Mouse (Mus musculus) embryonic stem cell, embryonic (primary cell): ENCODE data around the gene Alg14.

Source experiments
- CTCF ChIA-PET, 4 experiments: fragments of 300-600 bp in 2 of 4; fragments of 350-600 bp in 2 of 4; sonication (Branson Sonifier 250); formaldehyde crosslinking; loops; one replicate each; lab custom pipeline; 2022; ENCODE audit warnings: inconsistent platforms in 2 of 4; lab: Charles Lee
- POLR2A ChIA-PET, 4 experiments: fragments of 300-600 bp in 2 of 4; fragments of 350-600 bp in 2 of 4; sonication (Branson Sonifier 250); formaldehyde crosslinking; loops; one replicate each; lab custom pipeline; 2022; ENCODE audit warnings: antibody characterized with exemption in 4 of 4, inconsistent platforms in 1 of 4; lab: Charles Lee

Alg14 gene

GRCm38 (mm10) chr3:121365131-121365530, 73.6 kb downstream of the Alg14 start:
- ChIA-PET CTCF (no interaction called here), POLR2A (interaction anchor here in 2 of 4 experiments (0.7 to 3.1 kb wide), 19 partner anchors 9 to 103 kb away, joined by 3 to 15 read pairs (median 4); no protein-coding TSS in a partner anchor)

GRCm38 (mm10) chr3:121368616-121369015, 77.0 kb downstream of the Alg14 start:
- ChIA-PET CTCF (interaction anchor here (0.5 to 1.2 kb wide), 8 partner anchors 11 to 472 kb away, joined by 3 to 16 read pairs (median 6); no protein-coding TSS in a partner anchor), POLR2A (interaction anchor here in 3 of 4 experiments (0.5 to 4.9 kb wide), 77 partner anchors 9 to 954 kb away, joined by 3 to 57 read pairs (median 5); partner anchors contain the start of genes Abcd3 (in 2 of the 3), Cnn3 (in 2 of the 3), Alg14 (in 1 of the 3) and Rwdd3 (in 1 of the 3))

GRCm38 (mm10) chr3:121369517-121369916, 77.9 kb downstream of the Alg14 start:
- ChIA-PET POLR2A (interaction anchor here in 3 of 4 experiments (0.6 to 4.9 kb wide), 58 partner anchors 8 to 367 kb away, joined by 3 to 57 read pairs (median 6); partner anchors contain the start of gene Cnn3 (in 2 of the 3)), CTCF (interaction anchor here in 3 of 4 experiments (0.5 to 1.2 kb wide), 7 partner anchors 16 to 367 kb away, joined by 3 to 9 read pairs (median 3); no protein-coding TSS in a partner anchor)

- ChIA-PET POLR2A (interaction anchor here in 3 of 4 experiments (1.0 to 4.9 kb wide), 15 partner anchors 7 to 113 kb away, joined by 3 to 57 read pairs (median 12); partner anchors contain the start of gene Cnn3 (in 1 of the 3)), CTCF (interaction anchor here in 2 of 4 experiments (0.6 to 1.5 kb wide), 3 partner anchors 15 to 47 kb away, joined by 3 to 5 read pairs (median 3); no protein-coding TSS in a partner anchor)
Measured at GRCm38 (mm10) chr3:121370301-121370700, 78.7 kb downstream of the Alg14 start.

GRCm38 (mm10) chr3:121370830-121371526, 79.4 kb downstream of the Alg14 start:
- ChIA-PET CTCF (interaction anchor here in 2 of 4 experiments (1.2 to 1.5 kb wide), 3 partner anchors 16 to 48 kb away, joined by 3 to 7 read pairs (median 5); no protein-coding TSS in a partner anchor), POLR2A (interaction anchor here in 3 of 4 experiments (0.7 to 4.9 kb wide), 13 partner anchors 9 to 146 kb away, joined by 3 to 57 read pairs (median 5); no protein-coding TSS in a partner anchor)

- ChIA-PET POLR2A (interaction anchor here in 3 of 4 experiments (0.7 to 4.9 kb wide), 11 partner anchors 9 to 145 kb away, joined by 3 to 57 read pairs (median 3); no protein-coding TSS in a partner anchor), CTCF (interaction anchor here in 1 of 4 experiments (1.2 kb wide), 1 partner anchor 26 kb away, joined by 7 read pairs; no protein-coding TSS in a partner anchor)
Measured at GRCm38 (mm10) chr3:121371527-121372220, 80.1 kb downstream of the Alg14 start.

- POLR2A ChIA-PET: interaction anchor here in 2 of 4 experiments (0.6 to 1.5 kb wide), 5 partner anchors 19 to 350 kb away, joined by 3 read pairs; partner anchors contain the start of gene F3 (in 1 of the 2)
- CTCF ChIA-PET: no interaction called here
Measured at GRCm38 (mm10) chr3:121373897-121374441, 82.4 kb downstream of the Alg14 start.

- ChIA-PET POLR2A (interaction anchor here in 3 of 4 experiments (0.6 to 1.5 kb wide), 6 partner anchors 21 to 142 kb away, joined by 3 to 14 read pairs (median 3); no protein-coding TSS in a partner anchor), CTCF (no interaction called here)
Measured at GRCm38 (mm10) chr3:121375541-121376129, 84.1 kb downstream of the Alg14 start.

GRCm38 (mm10) chr3:121378708-121379612, 87.4 kb downstream of the Alg14 start:
- CTCF ChIA-PET: interaction anchor here (0.5 to 1.8 kb wide), 8 partner anchors 10 to 768 kb away, joined by 3 to 20 read pairs (median 6); partner anchors contain the start of gene F3 (in 1 of the 4)
- POLR2A ChIA-PET: interaction anchor here in 3 of 4 experiments (0.6 to 6.2 kb wide), 23 partner anchors 8 to 327 kb away, joined by 3 to 47 read pairs (median 5); no protein-coding TSS in a partner anchor

- CTCF ChIA-PET: no interaction called here
- POLR2A ChIA-PET: interaction anchor here in 3 of 4 experiments (0.6 to 6.2 kb wide), 16 partner anchors 9 to 138 kb away, joined by 3 to 47 read pairs (median 4); no protein-coding TSS in a partner anchor
Measured at GRCm38 (mm10) chr3:121379699-121380098, 88.1 kb downstream of the Alg14 start.

- POLR2A ChIA-PET: interaction anchor here in 3 of 4 experiments (0.6 to 6.1 kb wide), 28 partner anchors 7 to 191 kb away, joined by 3 to 56 read pairs (median 4); partner anchors contain the start of gene Alg14 (in 1 of the 3)
- CTCF ChIA-PET: interaction anchor here in 1 of 4 experiments (0.6 to 0.7 kb wide), 2 partner anchors 16 to 17 kb away, joined by 3 to 5 read pairs; no protein-coding TSS in a partner anchor
Measured at GRCm38 (mm10) chr3:121387471-121388009, 96.0 kb downstream of the Alg14 start.

- ChIA-PET CTCF (interaction anchor here in 2 of 4 experiments (0.6 to 1.1 kb wide), 2 partner anchors 12 to 140 kb away, joined by 3 read pairs; no protein-coding TSS in a partner anchor), POLR2A (interaction anchor here in 3 of 4 experiments (1.2 to 6.1 kb wide), 15 partner anchors 9 to 201 kb away, joined by 3 to 56 read pairs (median 5); no protein-coding TSS in a partner anchor)
Measured at GRCm38 (mm10) chr3:121389366-121389765, 97.8 kb downstream of the Alg14 start.

- CTCF ChIA-PET: interaction anchor here (0.6 to 1.4 kb wide), 6 partner anchors 12 to 140 kb away, joined by 3 to 5 read pairs (median 4); no protein-coding TSS in a partner anchor
- POLR2A ChIA-PET: interaction anchor here in 3 of 4 experiments (0.6 to 6.1 kb wide), 23 partner anchors 9 to 408 kb away, joined by 3 to 56 read pairs (median 4); partner anchors contain the start of gene Rwdd3 (in 2 of the 3)
Measured at GRCm38 (mm10) chr3:121389860-121390530, 98.4 kb downstream of the Alg14 start.

GRCm38 (mm10) chr3:121390724-121391123, 99.2 kb downstream of the Alg14 start:
- POLR2A ChIA-PET: interaction anchor here in 3 of 4 experiments (0.6 to 6.1 kb wide), 21 partner anchors 8 to 407 kb away, joined by 3 to 56 read pairs (median 4); partner anchors contain the start of gene Rwdd3 (in 1 of the 3)
- CTCF ChIA-PET: interaction anchor here in 2 of 4 experiments (0.7 to 1.4 kb wide), 2 partner anchors 29 to 83 kb away, joined by 3 to 5 read pairs; no protein-coding TSS in a partner anchor
